Mouse (Mus musculus) midbrain, embryonic 14.5 days (tissue): ENCODE measurements around the gene Pacsin3. TPM values are rescaled to one million over a fixed set of nuclear protein-coding genes. Genes with fewer than 3 reads are reported as not detected.

Source experiments
- ATAC-seq: fragments of 200-750 bp; cut with Nextera tagmentation; 2 replicates; pipeline ENCODE4 v1.8.0; 2017; ENCODE audit warnings: moderate number of reproducible peaks, moderate library complexity; ENCODE audit not compliant: low FRiP score, low TSS enrichment
- DNase-seq: peaks from one replicate; pipeline ENCODE4 v3.0.0-alpha.2; 2015
- H3K27ac ChIP-seq: fragments of 300-500 bp; sonication (generic); replicated peaks from 2 replicates; pipeline ENCODE4 v1.5.1; 2014; ENCODE audit warnings: mild to moderate bottlenecking, low read depth, low read length, moderate library complexity
- H3K27me3 ChIP-seq: fragments of 300-500 bp; sonication (generic); 2 replicates; pipeline ENCODE4 v1.6.1; 2014; ENCODE audit warnings: low read length, control low read depth, mixed read lengths; ENCODE audit not compliant: control insufficient read depth, insufficient read depth
- H3K36me3 ChIP-seq: fragments of 300-500 bp; sonication (generic); 2 replicates; pipeline ENCODE4 v1.6.1; 2014; ENCODE audit warnings: low read length, control low read depth; ENCODE audit not compliant: control insufficient read depth, insufficient read depth
- H3K4me1 ChIP-seq: fragments of 300-500 bp; sonication (generic); 2 replicates; pipeline ENCODE4 v1.6.1; 2014; ENCODE audit warnings: mild to moderate bottlenecking, antibody characterized with exemption, low read length, control low read depth; ENCODE audit not compliant: control insufficient read depth, insufficient read depth
- H3K4me2 ChIP-seq: fragments of 300-500 bp; sonication (generic); 2 replicates; pipeline ENCODE4 v1.6.1; 2014; ENCODE audit warnings: mild to moderate bottlenecking, low read length, moderate library complexity
- H3K4me3 ChIP-seq: fragments of 300-500 bp; sonication (generic); replicated peaks from 2 replicates; pipeline ENCODE4 v1.5.1; 2014; ENCODE audit warnings: low read depth, low read length
- H3K9ac ChIP-seq: fragments of 300-500 bp; sonication (generic); replicated peaks from 2 replicates; pipeline ENCODE4 v1.6.1; 2014; ENCODE audit warnings: mild to moderate bottlenecking, low read length, moderate library complexity
- H3K9me3 ChIP-seq: fragments of 300-500 bp; sonication (generic); 2 replicates; pipeline ENCODE4 v1.6.1; 2016; ENCODE audit warnings: low read length, control low read depth, mixed read lengths; ENCODE audit not compliant: control insufficient read depth
- WGBS: fragments of 180-500 bp; shearing (Covaris S2); extraction: QIAGEN DNeasy Blood & Tissue Kit; methylation state at CpG from one replicate; pipeline ENCODE4 v1.1.7; 2014; 5-methylcytosine and 5-hydroxymethylcytosine counted together
- polyA plus RNA-seq: library from polyadenylated mRNA; unstranded; fragments of >200 nt; fragmentation: Nextera tagmentation; extraction: Ambion mirVana; gene quantifications from 2 replicates; pipeline ENCODE4 v1.2.1, GENCODE M21; 2014

Gene Pacsin3
- polyA plus RNA-seq, 1 experiment from 2014 or later, result 11.4 TPM

GRCm38 (mm10) chr2:91285885-91286505, 30.2 kb downstream of the Pacsin3 start:
- Histone ChIP-seq H3K4me3 (no peak overlapping the region), H3K9ac (no peak overlapping the region), H3K9me3 (no peaks in the 10 kb centered on the region), H3K4me2 (no peak overlapping the region), H3K27ac (no peak overlapping the region), H3K36me3 (0 out of 2 replicates have a peak, but pooled peaks cover 4% of the 10 kb centered on the region), H3K4me1 (no peaks in the 10 kb centered on the region), H3K27me3 (no peaks in the 10 kb centered on the region)
- peak; percentile 93 for DNase-seq
- WGBS, result 13% methylated on average over 7 of the region's 7 CpGs
- peak; percentile 44; the same call in 1 of the 2 replicates for ATAC-seq

DNA sequence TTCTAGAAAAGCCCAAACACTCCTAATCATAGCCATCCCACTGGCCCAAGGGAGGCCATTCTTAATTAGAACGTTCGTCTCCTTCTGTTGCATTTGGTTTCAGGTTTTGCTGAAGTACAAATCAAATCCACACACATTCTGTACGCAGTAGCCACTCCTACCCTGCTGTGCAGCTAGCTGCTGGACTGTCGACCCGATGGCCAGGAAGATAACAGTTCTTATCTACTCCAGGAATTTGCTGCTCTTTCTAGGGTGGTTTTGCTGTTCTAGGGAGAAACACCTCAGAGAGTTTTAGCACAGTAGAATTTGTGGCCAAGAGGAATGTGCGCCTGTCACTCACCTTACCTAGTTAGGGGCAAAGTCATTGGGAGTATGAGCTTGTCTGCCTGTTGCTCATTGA, 31.8 kb downstream of the Pacsin3 start:
- H3K9me3 ChIP-seq, result no peaks in the 10 kb centered on the region
- H3K9ac ChIP-seq, result no peak overlapping the region
- no peak for DNase-seq
- no peak overlapping the region for H3K4me3 ChIP-seq
- no peaks in the 10 kb centered on the region for H3K4me1 ChIP-seq
- ATAC-seq, result no peak
- WGBS, result 90% methylated on average over 6 of the region's 6 CpGs
- 0 out of 2 replicates have a peak, but pooled peaks cover 4% of the 10 kb centered on the region for H3K36me3 ChIP-seq
- no peak overlapping the region for H3K4me2 ChIP-seq
- no peak overlapping the region for H3K27ac ChIP-seq
- H3K27me3 ChIP-seq, result no peaks in the 10 kb centered on the region

DNA sequence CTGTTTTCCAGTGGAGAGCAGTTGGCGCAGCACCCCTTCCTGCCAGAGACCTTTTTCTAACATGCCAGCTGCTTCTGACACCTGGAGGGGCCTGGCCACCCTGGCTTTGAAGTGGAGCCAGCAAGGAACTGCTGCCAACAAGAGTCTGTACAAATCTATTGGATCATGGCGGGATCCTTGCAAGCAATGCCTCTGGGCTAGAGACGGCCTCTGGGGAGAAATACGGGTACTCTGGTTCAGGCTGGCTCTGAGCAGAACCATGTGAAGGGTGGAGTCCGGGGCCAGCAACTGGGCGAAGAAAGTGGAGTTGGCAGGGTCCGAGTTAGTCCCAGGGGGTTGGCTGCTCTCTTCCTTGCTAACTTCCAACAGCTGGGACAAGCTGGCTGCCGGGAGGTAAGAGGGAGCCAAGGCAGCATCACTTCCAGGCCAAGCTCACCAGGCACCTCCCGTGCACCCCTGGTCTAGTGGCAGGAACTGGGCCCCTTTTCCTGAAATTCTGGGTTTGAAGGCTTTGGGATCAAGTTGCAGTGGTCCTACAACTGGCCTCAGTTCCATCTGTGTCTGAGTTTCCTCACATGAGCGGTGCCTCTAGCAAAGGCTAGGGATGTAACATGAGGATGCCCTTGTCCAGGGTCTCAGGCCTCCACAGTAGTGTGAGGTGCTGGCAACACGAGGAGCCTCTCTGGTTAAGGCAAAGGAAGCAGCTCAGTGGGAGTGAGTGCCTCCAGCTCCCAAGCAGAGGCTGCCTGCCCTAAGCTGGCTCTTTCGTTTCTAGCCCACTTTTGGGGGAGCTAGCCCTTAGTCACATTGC, 35.6 kb downstream of the Pacsin3 start:
- peak; percentile 23 for DNase-seq
- no peak overlapping the region for H3K4me3 ChIP-seq
- H3K27ac ChIP-seq, result no peak overlapping the region
- H3K4me2 ChIP-seq, result no peak overlapping the region
- 0 out of 2 replicates have a peak, but pooled peaks cover 2% of the 10 kb centered on the region for H3K36me3 ChIP-seq
- H3K9ac ChIP-seq, result no peak overlapping the region
- H3K9me3 ChIP-seq, result no peaks in the 10 kb centered on the region
- no peaks in the 10 kb centered on the region for H3K27me3 ChIP-seq
- 84% methylated on average over 12 of the region's 12 CpGs for WGBS
- no peak for ATAC-seq
- no peaks in the 10 kb centered on the region for H3K4me1 ChIP-seq

DNA sequence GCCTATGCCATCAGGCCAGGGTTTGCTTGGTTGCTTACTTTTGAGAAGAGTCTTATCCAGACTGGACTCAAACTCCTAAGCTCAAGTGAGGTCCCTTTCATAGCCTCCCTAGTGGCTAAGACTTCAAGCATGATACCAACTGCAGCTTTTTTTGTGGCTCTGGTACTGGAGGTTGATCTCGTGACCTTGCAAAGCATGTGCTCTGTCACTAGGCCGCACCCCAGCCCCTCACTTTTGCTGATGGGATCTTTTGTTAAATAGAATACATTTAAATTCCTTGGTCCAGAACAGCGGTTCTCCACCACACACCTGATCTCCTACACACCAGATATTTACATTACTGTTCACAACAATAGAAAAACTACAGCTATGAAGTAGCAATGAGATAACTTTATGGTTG, 38.5 kb downstream of the Pacsin3 start:
- DNase-seq, result no peak
- Histone ChIP-seq H3K9ac (no peak overlapping the region), H3K4me1 (no peaks in the 10 kb centered on the region), H3K27ac (no peak overlapping the region), H3K4me2 (no peak overlapping the region), H3K36me3 (0 out of 2 replicates have a peak, but pooled peaks cover 2% of the 10 kb centered on the region), H3K4me3 (no peak overlapping the region), H3K9me3 (no peaks in the 10 kb centered on the region), H3K27me3 (no peaks in the 10 kb centered on the region)
- 93% methylated on average over 3 of the region's 3 CpGs for WGBS
- no peak for ATAC-seq

DNA sequence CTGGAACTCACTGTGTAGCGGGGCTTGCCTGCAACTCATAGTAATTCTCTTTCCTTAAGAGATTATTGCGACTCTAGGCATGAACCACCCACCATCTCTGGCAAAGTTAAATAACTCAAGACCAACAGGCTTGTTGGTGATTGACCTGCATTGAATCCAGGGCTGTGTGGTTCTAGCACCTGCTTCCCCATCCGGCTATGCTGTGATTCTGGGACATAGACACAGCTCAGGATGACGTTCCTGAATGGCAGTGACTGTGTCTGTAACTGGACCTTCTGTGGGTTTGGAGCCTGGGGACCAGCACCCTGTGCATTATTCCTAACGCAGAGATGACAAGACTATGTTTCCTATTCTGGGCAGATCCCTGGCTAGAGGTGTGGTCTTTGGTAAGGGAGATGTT, 40.1 kb downstream of the Pacsin3 start:
- no peaks in the 10 kb centered on the region for H3K4me1 ChIP-seq
- ATAC-seq, result no peak
- 94% methylated on average over 5 of the region's 5 CpGs for WGBS
- no peak for DNase-seq
- no peak overlapping the region for H3K9ac ChIP-seq
- no peak overlapping the region for H3K4me3 ChIP-seq
- no peaks in the 10 kb centered on the region for H3K27me3 ChIP-seq
- H3K4me2 ChIP-seq, result no peak overlapping the region
- H3K36me3 ChIP-seq, result 0 out of 2 replicates have a peak, but pooled peaks cover 2% of the 10 kb centered on the region
- no peak overlapping the region for H3K27ac ChIP-seq
- no peaks in the 10 kb centered on the region for H3K9me3 ChIP-seq

DNA sequence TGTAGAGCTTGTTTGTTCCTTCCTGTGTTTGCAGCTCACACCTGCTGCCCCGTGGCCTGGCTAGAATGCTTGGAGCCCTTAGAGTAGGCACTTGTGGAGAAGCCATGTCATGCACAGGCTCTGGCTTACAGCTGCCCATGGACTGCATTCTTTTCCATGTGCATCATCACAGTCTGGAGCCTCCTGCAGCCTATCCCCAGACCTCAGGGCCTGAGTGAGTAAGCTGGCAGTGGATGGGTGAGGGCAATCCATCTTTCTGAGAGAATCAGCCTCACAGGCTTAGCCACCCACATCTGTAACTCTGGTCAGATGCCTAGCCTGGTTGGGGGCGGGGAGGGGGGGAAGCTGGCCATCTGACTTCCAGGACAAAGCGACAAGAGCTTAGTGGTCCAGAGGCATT, 43.4 kb downstream of the Pacsin3 start:
- H3K4me3 ChIP-seq, result no peak overlapping the region
- H3K4me2 ChIP-seq, result no peak overlapping the region
- ATAC-seq, result no peak
- no peak overlapping the region for H3K9ac ChIP-seq
- DNase-seq, result no peak
- 0 out of 2 replicates have a peak, but pooled peaks cover 2% of the 10 kb centered on the region for H3K36me3 ChIP-seq
- H3K9me3 ChIP-seq, result no peaks in the 10 kb centered on the region
- no peaks in the 10 kb centered on the region for H3K4me1 ChIP-seq
- WGBS, result 68% methylated on average over 3 of the region's 3 CpGs
- H3K27me3 ChIP-seq, result no peaks in the 10 kb centered on the region
- no peak overlapping the region for H3K27ac ChIP-seq

GRCm38 (mm10) chr2:91300784-91301183, 45.0 kb downstream of the Pacsin3 start:
- no peak overlapping the region for H3K9ac ChIP-seq
- no peaks in the 10 kb centered on the region for H3K36me3 ChIP-seq
- no peak overlapping the region for H3K4me3 ChIP-seq
- 88% methylated on average over 2 of the region's 2 CpGs for WGBS
- no peaks in the 10 kb centered on the region for H3K4me1 ChIP-seq
- ATAC-seq (no peak), DNase-seq (no peak)
- no peaks in the 10 kb centered on the region for H3K9me3 ChIP-seq
- H3K4me2 ChIP-seq, result no peak overlapping the region
- H3K27me3 ChIP-seq, result no peaks in the 10 kb centered on the region
- no peak overlapping the region for H3K27ac ChIP-seq

DNA sequence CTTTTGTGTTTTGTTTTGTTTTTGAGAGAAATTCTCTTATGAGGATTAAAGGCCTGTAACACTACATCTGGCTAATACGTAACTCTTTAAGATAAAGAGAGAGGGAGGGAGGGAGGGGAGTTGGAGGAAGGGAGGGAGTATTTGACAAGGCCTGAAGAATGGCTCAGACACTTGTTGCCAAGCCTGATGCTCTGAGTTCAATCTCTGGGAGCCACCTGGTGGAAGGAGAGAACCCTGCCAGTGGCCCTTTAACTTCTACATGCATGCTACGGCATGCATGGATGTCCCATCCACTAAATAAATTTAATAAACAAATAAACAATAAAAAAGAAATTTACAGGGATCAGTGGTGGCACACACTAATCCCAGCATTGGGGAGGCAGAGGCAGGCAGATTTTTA, 46.1 kb downstream of the Pacsin3 start:
- Histone ChIP-seq H3K36me3 (no peaks in the 10 kb centered on the region), H3K9ac (no peak overlapping the region), H3K27ac (no peak overlapping the region), H3K4me1 (no peaks in the 10 kb centered on the region), H3K9me3 (no peaks in the 10 kb centered on the region), H3K4me3 (no peak overlapping the region), H3K4me2 (no peak overlapping the region), H3K27me3 (no peaks in the 10 kb centered on the region)
- ATAC-seq (no peak), DNase-seq (no peak)
- WGBS, result 93% methylated on average over 2 of the region's 2 CpGs

DNA sequence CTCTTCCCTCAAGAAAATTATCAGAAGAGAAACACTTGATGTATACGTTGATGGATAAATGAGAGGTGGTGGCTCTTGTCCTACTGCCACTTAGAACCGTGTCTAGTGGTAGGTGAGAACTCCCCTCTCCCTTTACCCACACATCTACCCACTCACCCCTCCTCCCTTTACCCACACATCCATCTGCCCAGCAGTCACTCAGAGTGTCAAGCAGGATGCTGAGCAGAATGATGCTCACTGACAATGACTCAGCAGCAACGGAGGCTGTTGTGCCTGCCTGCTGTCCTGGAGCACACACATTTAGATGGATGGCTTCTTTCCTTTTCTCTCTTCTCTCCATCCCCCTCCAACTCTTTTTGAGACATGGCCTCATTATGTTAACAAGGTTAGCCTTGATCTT, 47.1 kb downstream of the Pacsin3 start:
- DNase-seq (no peak), ATAC-seq (no peak)
- Histone ChIP-seq H3K4me2 (no peak overlapping the region), H3K4me3 (no peak overlapping the region), H3K4me1 (no peaks in the 10 kb centered on the region), H3K27me3 (no peaks in the 10 kb centered on the region), H3K9ac (no peak overlapping the region), H3K27ac (no peak overlapping the region), H3K36me3 (no peaks in the 10 kb centered on the region), H3K9me3 (no peaks in the 10 kb centered on the region)
- WGBS, result 87% methylated on average over 3 of the region's 3 CpGs
